Mouse (Mus musculus): ENCODE measurements at regions not wholly inside any gene's neighbourhood (a gene's known extent, or its start where the extent isn't known, plus 50 kb on each side); places are given as distances from the start of the nearest gene placed in this dataset.

DNA sequence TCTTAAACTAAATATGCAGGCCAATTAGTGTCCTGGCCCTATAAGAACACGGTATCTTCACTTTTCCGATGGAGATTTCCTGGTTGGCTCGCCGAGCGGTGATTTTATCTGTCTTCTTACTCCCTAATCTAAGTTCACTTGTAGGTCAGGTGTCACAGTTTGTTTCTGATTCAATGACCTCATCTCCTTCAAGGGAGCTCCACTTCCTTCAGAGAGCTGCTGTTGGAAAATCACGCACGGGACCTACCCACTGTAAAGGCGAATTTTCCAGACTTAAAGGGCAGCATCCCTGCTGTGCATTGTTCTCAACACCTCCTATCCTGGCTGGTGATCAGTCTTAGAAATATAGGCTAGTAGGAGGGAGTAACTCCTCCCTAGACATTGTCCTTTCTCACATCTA, 480.0 kb downstream of the Klf5 start:
- no peaks in the 10 kb centered on the region for H3K9me3 ChIP-seq (replicated peaks; ENCODE audit: insufficient read depth, low read length)
- no peak overlapping the region for H3K9ac ChIP-seq (ENCODE audit: control insufficient read depth, low read depth, low read length, poor library complexity, severe bottlenecking)
- H3K4me3 ChIP-seq (ENCODE audit: control insufficient read depth in 1 of 2, insufficient read depth in 1 of 2, low read depth in 2 of 2, low read length in 2 of 2), result no peak overlapping the region
- no peaks in the 10 kb centered on the region for H3K4me1 ChIP-seq (ENCODE audit: control insufficient read depth in 1 of 2, insufficient read depth in 2 of 2, low read length in 2 of 2)
- no peaks in the 10 kb centered on the region for H3K79me2 ChIP-seq (ENCODE audit: control insufficient read depth, insufficient read depth, low read length, poor library complexity)
- no peaks in the 10 kb centered on the region for H3K27me3 ChIP-seq (ENCODE audit: control insufficient read depth in 1 of 2, insufficient read depth in 2 of 2, low read length in 2 of 2)
- no peak for DNase-seq (ENCODE audit: low read depth, low spot score)
- no peaks in the 10 kb centered on the region for H3K36me3 ChIP-seq (ENCODE audit: control insufficient read depth in 1 of 2, insufficient read depth in 2 of 2, low read length in 2 of 2)
- H3K27ac ChIP-seq (ENCODE audit: control insufficient read depth, low read depth, low read length), result no peak overlapping the region
- no peak for TF ChIP-seq USF1 (IDR thresholded peaks at IDR 0.05; ENCODE audit: low read depth, low read length)
- TF ChIP-seq POLR2AphosphoS2 (IDR thresholded peaks at IDR 0.05; ENCODE audit: low read length), result no peak
- TF ChIP-seq RAD21 (IDR thresholded peaks at IDR 0.05; ENCODE audit: low read depth, low read length), result no peak
- no peak for TF ChIP-seq GABPA (IDR thresholded peaks at IDR 0.05; ENCODE audit: low read depth, low read length)
- TF ChIP-seq USF2 (IDR thresholded peaks at IDR 0.05; ENCODE audit: borderline replicate concordance in 1 of 2, insufficient read depth in 1 of 2, low read depth in 1 of 2, low read length in 2 of 2), result no peak
- TF ChIP-seq JUND (IDR thresholded peaks at IDR 0.05; ENCODE audit: low read depth, low read length), result no peak
- no peak for TF ChIP-seq CTCF (IDR thresholded peaks at IDR 0.05 in 2 of 3, conservative IDR thresholded peaks at IDR 0.05 in 1 of 3; ENCODE audit: control insufficient read depth in 1 of 3, insufficient read depth in 1 of 3, low read depth in 2 of 3, low read length in 3 of 3, poor library complexity in 1 of 3, severe bottlenecking in 1 of 3)
- no peak for TF ChIP-seq MEF2A (IDR thresholded peaks at IDR 0.05; ENCODE audit: extremely low read depth, insufficient replicate concordance, low read depth, low read length, poor library complexity, severe bottlenecking)
- no peak for TF ChIP-seq TCF12 (IDR thresholded peaks at IDR 0.05; ENCODE audit: low read depth, low read length)
- no peak for TF ChIP-seq MYC (IDR thresholded peaks at IDR 0.05; ENCODE audit: low read depth, low read length)
- TF ChIP-seq TAL1 (IDR thresholded peaks at IDR 0.05; ENCODE audit: low read length), result no peak

DNA sequence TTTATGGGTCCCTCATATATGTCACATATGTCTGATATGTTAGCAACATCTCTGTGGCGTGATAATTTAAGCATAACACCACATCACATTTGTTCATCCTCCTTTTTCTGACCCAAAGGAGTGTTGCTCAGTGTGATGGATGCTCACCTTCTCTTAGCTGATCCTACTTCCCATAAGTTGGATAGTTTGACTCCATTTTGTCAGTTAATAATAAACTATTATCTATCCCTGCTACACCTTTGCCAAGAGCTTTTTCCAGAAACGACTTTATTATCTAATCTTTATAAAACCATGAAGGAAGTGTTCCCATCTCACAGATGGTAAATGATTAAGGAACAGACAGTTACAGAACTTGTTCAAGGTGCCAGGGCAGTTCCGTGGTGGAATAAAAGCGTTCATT, 480.5 kb downstream of the Klf5 start:
- Histone ChIP-seq H3K4me1 (ENCODE audit: control insufficient read depth in 1 of 2, insufficient read depth in 2 of 2, low read length in 2 of 2) (no peaks in the 10 kb centered on the region), H3K4me3 (ENCODE audit: control insufficient read depth in 1 of 2, insufficient read depth in 1 of 2, low read depth in 2 of 2, low read length in 2 of 2) (no peak overlapping the region), H3K27ac (ENCODE audit: control insufficient read depth, low read depth, low read length) (no peak overlapping the region), H3K36me3 (ENCODE audit: control insufficient read depth in 1 of 2, insufficient read depth in 2 of 2, low read length in 2 of 2) (no peaks in the 10 kb centered on the region), H3K9ac (ENCODE audit: control insufficient read depth, low read depth, low read length, poor library complexity, severe bottlenecking) (no peak overlapping the region), H3K79me2 (ENCODE audit: control insufficient read depth, insufficient read depth, low read length, poor library complexity) (no peaks in the 10 kb centered on the region), H3K9me3 (replicated peaks; ENCODE audit: insufficient read depth, low read length) (no peaks in the 10 kb centered on the region), H3K27me3 (ENCODE audit: control insufficient read depth in 1 of 2, insufficient read depth in 2 of 2, low read length in 2 of 2) (no peaks in the 10 kb centered on the region)
- DNase-seq (ENCODE audit: low read depth, low spot score), result no peak
- no peak for TF ChIP-seq ZNF384 (IDR thresholded peaks at IDR 0.05; ENCODE audit: low read depth, low read length)
- no peak for TF ChIP-seq UBTF (IDR thresholded peaks at IDR 0.05; ENCODE audit: borderline replicate concordance, insufficient read depth, low read depth, low read length)
- TF ChIP-seq MYC (IDR thresholded peaks at IDR 0.05; ENCODE audit: low read depth, low read length), result no peak
- no peak for TF ChIP-seq SMC3 (IDR thresholded peaks at IDR 0.05; ENCODE audit: low read depth, low read length)
- TF ChIP-seq JUND (IDR thresholded peaks at IDR 0.05; ENCODE audit: low read depth, low read length), result no peak
- TF ChIP-seq USF1 (IDR thresholded peaks at IDR 0.05; ENCODE audit: low read depth, low read length), result no peak
- TF ChIP-seq POLR2AphosphoS2 (IDR thresholded peaks at IDR 0.05; ENCODE audit: low read length), result no peak
- no peak for TF ChIP-seq RAD21 (IDR thresholded peaks at IDR 0.05; ENCODE audit: low read depth, low read length)
- no peak for TF ChIP-seq EP300 (IDR thresholded peaks at IDR 0.05; ENCODE audit: low read depth in 1 of 2, low read length in 2 of 2)
